Mouse (Mus musculus) forebrain, embryonic 13.5 days (tissue): ENCODE measurements at regions not wholly inside any gene's neighbourhood (a gene's known extent, or its start where the extent isn't known, plus 50 kb on each side); places are given as distances from the start of the nearest gene placed in this dataset.

Experiments used
- ATAC-seq: fragments of 200-750 bp; cut with Nextera tagmentation; 2 replicates; pipeline ENCODE4 v1.8.0; 2017
- H3K27ac ChIP-seq: fragments of 300-500 bp; sonication (generic); 2 replicates; pipeline ENCODE4 v1.5.1; 2015; ENCODE audit warnings: inconsistent platforms, mild to moderate bottlenecking, moderate library complexity
- H3K27me3 ChIP-seq: fragments of 300-500 bp; sonication (generic); 2 replicates; pipeline ENCODE4 v1.6.1; 2015; ENCODE audit warnings: mild to moderate bottlenecking, inconsistent platforms
- H3K36me3 ChIP-seq: fragments of 300-500 bp; sonication (generic); 2 replicates; pipeline ENCODE4 v1.6.1; 2015; ENCODE audit warnings: mild to moderate bottlenecking, inconsistent platforms; ENCODE audit not compliant: poor library complexity, severe bottlenecking
- H3K4me1 ChIP-seq: fragments of 300-500 bp; sonication (generic); 2 replicates; pipeline ENCODE4 v1.6.1; 2015; ENCODE audit warnings: inconsistent platforms
- H3K4me2 ChIP-seq: fragments of 300-500 bp; sonication (generic); 2 replicates; pipeline ENCODE4 v1.6.1; 2015; ENCODE audit warnings: inconsistent platforms, mild to moderate bottlenecking, moderate library complexity
- H3K4me3 ChIP-seq: fragments of 300-500 bp; sonication (generic); 2 replicates; pipeline ENCODE4 v1.5.1; 2015; ENCODE audit warnings: mild to moderate bottlenecking, inconsistent platforms
- H3K9ac ChIP-seq: fragments of 300-500 bp; sonication (generic); 2 replicates; pipeline ENCODE4 v1.6.1; 2015; ENCODE audit warnings: mild to moderate bottlenecking, inconsistent platforms
- H3K9me3 ChIP-seq: fragments of 300-500 bp; sonication (generic); replicated peaks from 2 replicates; pipeline ENCODE4 v1.6.1; 2016; ENCODE audit warnings: inconsistent platforms
- WGBS: fragments of 180-500 bp; shearing (Covaris S2); methylation state at CpG from one replicate; pipeline ENCODE4 v1.1.7; 2015; 5-methylcytosine and 5-hydroxymethylcytosine counted together

DNA sequence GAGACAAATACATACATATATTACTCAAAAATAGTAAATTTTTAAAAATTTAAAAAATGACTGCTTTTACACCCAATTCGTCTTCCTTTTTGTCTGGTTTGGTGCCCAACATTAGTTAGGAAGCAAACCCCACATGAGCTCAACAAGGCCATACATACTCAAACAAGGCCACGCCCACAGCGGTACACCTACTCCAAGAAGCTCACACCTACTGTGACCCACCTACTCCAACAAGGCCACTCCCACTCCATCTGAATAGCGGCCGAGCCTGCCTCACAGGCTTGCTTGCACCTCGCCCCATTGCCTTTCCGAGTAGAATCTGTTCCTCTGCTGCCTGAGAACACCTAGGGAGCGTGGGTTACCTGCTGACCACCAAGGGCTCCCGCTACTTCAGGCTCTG lies 66.4 kb upstream of the Unc5a start:
- no peak for ATAC-seq
- H3K9ac ChIP-seq: no peak overlapping the region
- no peak overlapping the region for H3K27ac ChIP-seq
- H3K27me3 ChIP-seq: no peaks in the 10 kb centered on the region
- H3K4me1 ChIP-seq: peaks cover 66% of the 10 kb centered on the region
- H3K36me3 ChIP-seq: no peaks in the 10 kb centered on the region
- no peak overlapping the region for H3K4me2 ChIP-seq
- WGBS: 70% methylated on average over 9 of the region's 9 CpGs
- H3K4me3 ChIP-seq: no peak overlapping the region
- H3K9me3 ChIP-seq: no peaks in the 10 kb centered on the region

DNA sequence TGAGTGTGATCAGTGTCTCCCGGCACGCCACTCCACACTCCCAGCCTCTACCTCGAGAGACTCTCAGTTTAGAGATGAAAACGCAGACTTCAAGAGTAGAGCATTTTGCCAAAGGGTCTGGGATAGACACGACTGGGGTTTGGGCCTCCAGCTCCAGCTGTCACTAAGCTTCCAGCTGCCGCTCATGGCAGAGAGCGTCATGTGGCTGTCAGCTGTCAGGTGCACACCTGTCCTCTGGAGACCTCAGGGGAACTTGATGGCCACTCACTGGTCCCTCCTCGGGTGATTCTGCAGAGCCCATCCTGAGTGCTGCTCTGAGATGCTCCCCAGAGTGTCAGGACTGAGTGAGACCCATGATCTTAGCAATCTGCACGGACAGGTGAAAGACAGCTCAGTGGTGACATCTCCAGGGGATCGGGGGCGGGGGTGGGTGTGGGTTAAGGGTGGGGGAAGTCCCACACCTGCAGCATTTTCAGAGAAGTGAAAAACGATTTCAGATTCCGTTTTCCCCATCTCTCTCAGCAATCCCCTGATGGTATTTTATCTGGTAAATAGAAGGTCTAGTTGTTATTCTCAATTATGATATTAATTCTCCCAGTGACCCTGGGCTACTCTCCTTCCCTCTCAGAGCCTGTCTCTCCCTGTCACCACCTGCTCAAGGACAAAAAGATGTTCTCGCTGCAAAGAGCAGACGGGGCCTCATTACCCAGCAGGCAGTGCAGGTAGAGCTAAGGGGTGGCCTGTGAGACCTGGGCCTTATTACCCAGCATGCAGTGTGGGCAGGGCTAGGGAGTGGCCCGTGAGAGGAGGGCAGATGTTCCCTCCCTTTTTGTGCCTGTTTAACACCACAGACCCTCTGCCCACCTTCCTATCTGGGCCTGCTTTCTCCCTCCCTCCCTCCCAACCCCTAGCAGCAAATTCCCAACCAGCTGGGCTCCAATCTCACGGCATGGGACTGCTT lies 65.2 kb upstream of the Unc5a start:
- 55% methylated on average over 17 of the region's 17 CpGs for WGBS
- Histone ChIP-seq H3K4me2 (no peak overlapping the region), H3K36me3 (no peaks in the 10 kb centered on the region), H3K27ac (peak overlapping the region; percentile 85), H3K27me3 (no peaks in the 10 kb centered on the region), H3K9me3 (no peaks in the 10 kb centered on the region), H3K4me3 (no peak overlapping the region), H3K9ac (no peak overlapping the region), H3K4me1 (peaks cover 78% of the 10 kb centered on the region)
- peak; percentile 39 for ATAC-seq

DNA sequence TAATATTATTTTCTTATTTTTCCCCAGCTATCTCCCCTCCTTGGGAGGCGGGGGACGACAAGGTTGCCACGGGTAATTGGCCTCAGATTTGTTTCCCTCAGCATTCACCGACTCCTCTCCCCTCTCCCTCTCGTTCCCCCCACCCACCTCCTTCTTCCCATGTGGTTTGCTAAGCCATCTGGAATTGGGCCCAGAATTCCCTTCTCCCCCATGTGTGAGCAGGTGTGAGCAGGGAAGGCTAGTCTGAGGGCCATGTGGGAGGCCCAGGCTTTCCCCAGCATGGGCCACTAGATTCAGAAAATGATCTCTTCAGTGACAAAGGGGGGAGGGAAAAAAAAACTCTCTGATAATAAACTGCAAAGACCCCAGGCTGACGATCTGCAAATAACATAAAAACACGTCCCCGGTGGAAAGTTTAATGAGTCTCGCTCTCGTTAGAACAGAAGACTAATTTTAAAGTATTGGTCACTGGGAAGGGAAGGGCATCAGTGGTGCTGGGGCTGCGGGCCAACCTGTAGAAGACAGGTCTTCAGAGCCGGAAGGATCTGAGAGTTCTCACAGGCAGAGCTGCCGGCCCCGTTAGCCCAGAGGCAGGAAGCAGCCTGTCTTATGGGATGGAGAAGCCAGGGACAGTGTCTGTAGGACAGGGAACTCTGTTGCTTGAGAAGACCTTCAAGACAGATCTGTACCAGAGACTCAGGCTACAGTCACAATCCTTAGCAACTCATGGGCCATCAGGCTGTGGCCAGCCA lies 64.3 kb upstream of the Unc5a start:
- H3K9me3 ChIP-seq: no peaks in the 10 kb centered on the region
- no peak overlapping the region for H3K4me3 ChIP-seq
- ATAC-seq: peak; percentile 69
- no peak overlapping the region for H3K4me2 ChIP-seq
- H3K4me1 ChIP-seq: peaks cover 70% of the 10 kb centered on the region
- no peak overlapping the region for H3K9ac ChIP-seq
- no peaks in the 10 kb centered on the region for H3K27me3 ChIP-seq
- WGBS: 19% methylated on average over 14 of the region's 14 CpGs
- no peaks in the 10 kb centered on the region for H3K36me3 ChIP-seq
- H3K27ac ChIP-seq: peak overlapping the region; percentile 85

DNA sequence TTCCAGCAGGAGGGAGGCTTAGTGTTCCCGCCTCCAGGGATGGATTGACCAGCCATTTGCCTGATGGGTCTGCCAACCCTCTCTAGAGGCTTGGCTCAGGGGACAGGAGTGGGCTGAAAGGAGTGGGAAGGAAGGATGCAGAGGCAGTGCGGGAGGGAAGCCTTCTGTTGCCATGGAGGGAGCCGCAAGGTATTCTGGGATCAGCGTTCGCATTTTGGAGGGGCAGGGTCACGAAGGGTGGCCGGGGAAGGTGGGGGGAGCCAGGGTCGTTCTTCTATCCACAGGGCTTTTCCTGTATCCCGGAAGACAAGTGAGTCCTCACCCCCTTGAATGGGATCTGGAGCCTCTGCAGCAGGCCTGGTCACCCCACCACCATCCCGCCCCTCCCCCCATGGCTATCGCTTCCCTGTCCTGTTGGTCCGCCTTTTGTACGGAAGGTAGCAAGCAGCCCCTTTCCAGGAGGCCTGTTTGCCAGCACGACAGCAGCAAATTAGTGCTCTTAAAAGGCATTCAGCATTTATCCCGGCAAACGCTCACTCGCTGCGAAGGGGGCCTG lies 61.8 kb upstream of the Unc5a start:
- 5% methylated on average over 18 of the region's 18 CpGs for WGBS
- Histone ChIP-seq H3K27me3 (no peaks in the 10 kb centered on the region), H3K36me3 (no peaks in the 10 kb centered on the region), H3K4me1 (peaks cover 58% of the 10 kb centered on the region), H3K27ac (peak overlapping the region; percentile 76), H3K9me3 (no peaks in the 10 kb centered on the region), H3K9ac (peak overlapping the region; percentile 51), H3K4me3 (peak overlapping the region; percentile 30), H3K4me2 (peak overlapping the region; percentile 54)
- ATAC-seq: peak; percentile 57

DNA sequence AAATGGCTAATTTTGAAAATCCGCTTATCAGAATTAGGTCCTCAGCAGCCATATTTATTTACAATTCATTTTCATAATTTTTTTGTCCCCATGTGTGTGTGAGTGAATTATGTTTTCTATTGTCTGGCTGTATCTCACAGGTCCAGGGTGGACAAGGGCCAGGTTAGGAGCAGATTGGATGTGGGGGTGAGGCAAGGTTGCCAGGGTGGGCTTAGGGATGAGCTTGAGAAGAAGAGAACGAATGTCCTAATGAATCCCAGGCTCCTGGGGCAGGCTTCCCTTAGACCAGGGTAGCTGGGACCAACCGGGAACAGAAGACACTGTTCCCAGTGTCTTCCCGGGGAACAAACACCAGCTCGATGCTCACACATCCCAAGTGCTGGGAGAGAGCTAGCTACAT lies 61.2 kb upstream of the Unc5a start:
- 47% methylated on average over 5 of the region's 5 CpGs for WGBS
- no peak for ATAC-seq
- no peaks in the 10 kb centered on the region for H3K36me3 ChIP-seq
- peak overlapping the region; percentile 30 for H3K4me3 ChIP-seq
- H3K9me3 ChIP-seq: no peaks in the 10 kb centered on the region
- peaks cover 62% of the 10 kb centered on the region for H3K4me1 ChIP-seq
- H3K27me3 ChIP-seq: no peaks in the 10 kb centered on the region
- peak overlapping the region; percentile 54 for H3K4me2 ChIP-seq
- H3K9ac ChIP-seq: peak overlapping the region; percentile 51
- H3K27ac ChIP-seq: peak overlapping the region; percentile 76

DNA sequence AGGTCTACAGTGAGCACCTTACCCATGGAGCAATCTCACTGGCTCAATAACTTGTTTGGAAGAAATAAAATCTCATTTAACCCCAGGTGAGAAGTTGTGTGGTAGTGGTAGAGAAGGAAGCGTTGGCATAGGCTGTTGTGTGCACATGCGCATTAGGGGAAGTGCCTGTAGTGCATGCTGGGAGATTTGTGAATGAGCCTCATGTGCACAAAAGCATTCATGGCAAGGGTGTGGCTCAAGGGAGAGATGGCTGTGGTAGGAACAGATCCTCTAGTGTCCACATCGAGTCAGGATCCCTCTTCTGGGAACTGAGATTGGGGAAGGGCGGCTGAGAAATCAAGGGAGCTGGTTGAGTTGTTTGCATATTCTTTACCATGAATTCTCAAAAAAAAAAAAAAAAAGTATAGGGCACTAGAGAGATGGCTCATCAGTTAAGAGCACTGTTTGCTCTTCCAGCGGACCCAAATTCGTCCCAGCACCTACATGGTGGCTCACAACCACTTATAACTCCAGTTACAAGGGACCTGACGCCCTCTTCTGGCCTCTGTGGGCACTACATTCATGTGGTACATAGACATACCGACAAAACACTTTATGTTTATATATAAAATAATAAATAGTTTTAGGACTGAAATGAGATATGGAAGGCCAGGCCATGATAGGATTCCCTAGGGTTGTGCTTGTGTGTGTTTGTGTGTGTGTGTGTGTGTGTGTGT lies 59.4 kb upstream of the Unc5a start:
- Histone ChIP-seq H3K36me3 (no peaks in the 10 kb centered on the region), H3K27ac (no peak overlapping the region), H3K4me3 (no peak overlapping the region), H3K9ac (no peak overlapping the region), H3K4me2 (no peak overlapping the region), H3K9me3 (no peaks in the 10 kb centered on the region), H3K27me3 (no peaks in the 10 kb centered on the region), H3K4me1 (peaks cover 45% of the 10 kb centered on the region)
- 87% methylated on average over 8 of the region's 8 CpGs for WGBS
- ATAC-seq: no peak

DNA sequence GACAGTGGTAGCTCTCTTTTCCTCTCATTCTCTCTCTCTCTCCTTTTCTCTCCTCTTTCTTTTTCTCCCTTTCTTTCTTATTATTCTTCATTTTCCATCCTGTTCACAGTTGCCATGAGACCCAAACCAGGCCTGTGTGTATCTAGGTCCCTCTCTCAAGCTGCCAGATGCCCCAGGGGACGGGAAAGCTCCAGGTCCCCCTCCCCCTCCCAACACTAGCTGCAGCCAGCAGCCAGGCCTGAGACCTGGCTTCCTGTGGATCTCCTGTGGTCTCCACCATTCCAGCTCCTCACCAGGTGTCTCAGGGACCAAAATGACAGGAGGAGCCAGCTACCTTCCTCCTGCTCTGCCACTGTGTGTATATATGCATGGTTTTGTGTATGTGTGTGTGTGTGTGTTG lies 56.6 kb upstream of the Unc5a start:
- no peaks in the 10 kb centered on the region for H3K9me3 ChIP-seq
- H3K4me3 ChIP-seq: no peak overlapping the region
- H3K27ac ChIP-seq: no peak overlapping the region
- no peaks in the 10 kb centered on the region for H3K36me3 ChIP-seq
- H3K4me2 ChIP-seq: no peak overlapping the region
- 41% methylated on average over 1 of the region's 1 CpGs for WGBS
- H3K4me1 ChIP-seq: peaks cover 31% of the 10 kb centered on the region
- 0 out of 2 replicates have a peak, but pooled peaks cover under 1% of the 10 kb centered on the region for H3K27me3 ChIP-seq
- H3K9ac ChIP-seq: no peak overlapping the region
- no peak for ATAC-seq

DNA sequence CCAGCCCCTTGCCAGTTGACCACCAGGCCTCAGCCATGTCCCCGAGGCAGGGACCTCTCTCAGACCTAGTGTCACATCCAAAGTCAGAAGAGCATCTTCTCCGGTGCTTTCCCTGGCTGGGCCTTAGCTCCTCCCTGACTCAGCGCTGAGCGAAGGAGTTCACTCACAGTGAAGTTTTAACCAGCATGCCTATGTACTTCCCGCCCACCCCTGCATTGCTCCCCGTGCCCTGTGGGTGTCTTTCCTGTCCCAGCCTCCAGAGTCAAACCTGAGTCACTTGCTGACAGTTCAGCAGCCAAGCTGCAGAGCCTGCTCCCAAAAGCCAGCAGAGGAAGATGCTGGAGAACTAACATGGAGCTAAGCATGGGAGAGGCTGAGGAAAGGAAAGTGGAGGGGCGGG lies 55.6 kb upstream of the Unc5a start:
- H3K4me3 ChIP-seq: no peak overlapping the region
- no peaks in the 10 kb centered on the region for H3K36me3 ChIP-seq
- H3K9me3 ChIP-seq: no peaks in the 10 kb centered on the region
- H3K4me2 ChIP-seq: no peak overlapping the region
- H3K27me3 ChIP-seq: peaks cover 3% of the 10 kb centered on the region; the same call in 1 of the 2 replicates
- WGBS: 49% methylated on average over 7 of the region's 7 CpGs
- ATAC-seq: no peak
- peaks cover 20% of the 10 kb centered on the region for H3K4me1 ChIP-seq
- H3K27ac ChIP-seq: no peak overlapping the region
- no peak overlapping the region for H3K9ac ChIP-seq

DNA sequence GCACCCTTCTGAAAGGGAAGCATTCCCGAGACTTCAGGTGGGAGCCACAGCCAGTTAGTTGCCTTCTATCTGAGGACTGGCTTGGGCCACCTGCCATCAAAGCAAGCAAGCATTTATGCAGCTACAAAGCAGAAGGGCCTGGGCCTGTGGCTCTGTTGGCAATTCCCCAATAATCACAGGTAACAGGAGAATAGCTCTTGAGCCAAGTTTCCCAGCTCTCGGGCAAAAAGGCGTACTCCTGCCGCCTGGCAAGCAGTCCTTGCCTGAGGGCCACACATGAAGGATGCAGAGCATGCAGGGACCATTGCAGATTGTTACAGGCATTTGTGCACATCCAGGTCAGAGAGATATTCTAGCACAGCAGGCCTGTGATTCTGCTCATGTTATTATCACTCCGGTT lies 53.2 kb upstream of the Unc5a start:
- H3K27me3 ChIP-seq: peaks cover 3% of the 10 kb centered on the region; the same call in 1 of the 2 replicates
- 44% methylated on average over 5 of the region's 5 CpGs for WGBS
- H3K27ac ChIP-seq: peak overlapping the region; percentile 35; the same call in 1 of the 2 replicates
- H3K36me3 ChIP-seq: no peaks in the 10 kb centered on the region
- no peak overlapping the region for H3K9ac ChIP-seq
- no peak overlapping the region for H3K4me2 ChIP-seq
- no peaks in the 10 kb centered on the region for H3K9me3 ChIP-seq
- no peak overlapping the region for H3K4me3 ChIP-seq
- no peak for ATAC-seq
- H3K4me1 ChIP-seq: peaks cover 16% of the 10 kb centered on the region
